Mouse (Mus musculus) limb, embryonic 15.5 days (tissue): ENCODE data around the gene Pilra. TPM values are rescaled to one million over a fixed set of nuclear protein-coding genes. Genes with fewer than 3 reads are reported as not detected.

Experiments
- ATAC-seq: fragments of 200-750 bp; cut with Nextera tagmentation; 2 replicates; pipeline ENCODE4 v1.8.0; 2017; ENCODE audit warnings: low read depth, moderate TSS enrichment; ENCODE audit not compliant: insufficient number of reproducible peaks, low FRiP score, low TSS enrichment
- H3K27ac ChIP-seq: fragments of 300-500 bp; sonication (generic); 2 replicates; pipeline ENCODE4 v1.5.1; 2015; ENCODE audit warnings: moderate library complexity, mild to moderate bottlenecking, inconsistent platforms
- H3K27me3 ChIP-seq: fragments of 300-500 bp; sonication (generic); 2 replicates; pipeline ENCODE4 v1.6.1; 2015; ENCODE audit warnings: inconsistent platforms
- H3K36me3 ChIP-seq: fragments of 300-500 bp; sonication (generic); 2 replicates; pipeline ENCODE4 v1.6.1; 2015; ENCODE audit warnings: inconsistent platforms
- H3K4me1 ChIP-seq: fragments of 300-500 bp; sonication (generic); 2 replicates; pipeline ENCODE4 v1.6.1; 2015; ENCODE audit warnings: inconsistent platforms
- H3K4me2 ChIP-seq: fragments of 300-500 bp; sonication (generic); 2 replicates; pipeline ENCODE4 v1.6.1; 2015; ENCODE audit warnings: mild to moderate bottlenecking, inconsistent platforms
- H3K4me3 ChIP-seq: fragments of 300-500 bp; sonication (generic); 2 replicates; pipeline ENCODE4 v1.5.1; 2015; ENCODE audit warnings: mild to moderate bottlenecking, inconsistent platforms
- H3K9ac ChIP-seq: fragments of 300-500 bp; sonication (generic); 2 replicates; pipeline ENCODE4 v1.6.1; 2015; ENCODE audit warnings: inconsistent platforms
- H3K9me3 ChIP-seq: fragments of 300-500 bp; sonication (generic); 2 replicates; pipeline ENCODE4 v1.6.1; 2016; ENCODE audit warnings: inconsistent platforms
- WGBS: fragments of 180-500 bp; shearing (Covaris S2); methylation state at CpG from one replicate; pipeline ENCODE4 v1.1.7; 2015; 5-methylcytosine and 5-hydroxymethylcytosine counted together
- polyA plus RNA-seq: library from polyadenylated mRNA; unstranded; fragments of >200 nt; fragmentation: Nextera tagmentation; extraction: Ambion mirVana; gene quantifications from 2 replicates; pipeline ENCODE4 v1.2.1, GENCODE M21; 2015

The Pilra gene
- polyA plus RNA-seq, 1 experiment from 2014 or later, result 0.58 TPM

- H3K9ac ChIP-seq, result no peak overlapping the region
- H3K36me3 ChIP-seq, result no peaks in the 10 kb centered on the region
- WGBS, result 67% methylated on average over 4 of the region's 4 CpGs
- H3K27me3 ChIP-seq, result no peaks in the 10 kb centered on the region
- H3K27ac ChIP-seq, result no peak overlapping the region
- no peaks in the 10 kb centered on the region for H3K4me1 ChIP-seq
- no peaks in the 10 kb centered on the region for H3K9me3 ChIP-seq
- H3K4me3 ChIP-seq, result no peak overlapping the region
- no peak overlapping the region for H3K4me2 ChIP-seq
- no peak for ATAC-seq
These were observed 14.0 kb downstream of the Pilra start for GRCm38 (mm10) chr5:137822126-137822525.

GRCm38 (mm10) chr5:137817466-137818222, 18.4 kb downstream of the Pilra start:
- Histone ChIP-seq H3K36me3 (0 out of 2 replicates have a peak, but pooled peaks cover 2% of the 10 kb centered on the region), H3K4me2 (no peak overlapping the region), H3K27ac (no peak overlapping the region), H3K4me3 (no peak overlapping the region), H3K9ac (no peak overlapping the region), H3K4me1 (no peaks in the 10 kb centered on the region), H3K9me3 (no peaks in the 10 kb centered on the region), H3K27me3 (no peaks in the 10 kb centered on the region)
- WGBS, result 61% methylated on average over 4 of the region's 4 CpGs
- no peak for ATAC-seq

- no peak for ATAC-seq
- Histone ChIP-seq H3K4me1 (no peaks in the 10 kb centered on the region), H3K4me3 (no peak overlapping the region), H3K9ac (no peak overlapping the region), H3K9me3 (no peaks in the 10 kb centered on the region), H3K36me3 (no peaks in the 10 kb centered on the region), H3K27me3 (no peaks in the 10 kb centered on the region), H3K27ac (no peak overlapping the region), H3K4me2 (no peak overlapping the region)
- 82% methylated on average over 5 of the region's 5 CpGs for WGBS
These were observed 27.8 kb downstream of the Pilra start for GRCm38 (mm10) chr5:137808316-137808715.

- 62% methylated on average over 1 of the region's 1 CpGs for WGBS
- H3K4me1 ChIP-seq, result no peaks in the 10 kb centered on the region
- ATAC-seq, result no peak
- no peaks in the 10 kb centered on the region for H3K36me3 ChIP-seq
- no peak overlapping the region for H3K27ac ChIP-seq
- no peak overlapping the region for H3K4me3 ChIP-seq
- H3K27me3 ChIP-seq, result no peaks in the 10 kb centered on the region
- no peak overlapping the region for H3K9ac ChIP-seq
- no peaks in the 10 kb centered on the region for H3K9me3 ChIP-seq
- H3K4me2 ChIP-seq, result no peak overlapping the region
These were observed 29.9 kb downstream of the Pilra start for GRCm38 (mm10) chr5:137806158-137806557.

GRCm38 (mm10) chr5:137800917-137801316, 35.2 kb downstream of the Pilra start:
- Histone ChIP-seq H3K27me3 (no peaks in the 10 kb centered on the region), H3K36me3 (no peaks in the 10 kb centered on the region), H3K9ac (no peak overlapping the region), H3K4me2 (no peak overlapping the region), H3K9me3 (no peaks in the 10 kb centered on the region), H3K4me1 (no peaks in the 10 kb centered on the region), H3K27ac (no peak overlapping the region), H3K4me3 (no peak overlapping the region)
- ATAC-seq, result no peak
- 77% methylated on average over 3 of the region's 3 CpGs for WGBS

- Histone ChIP-seq H3K4me3 (no peak overlapping the region), H3K27me3 (no peaks in the 10 kb centered on the region), H3K9me3 (no peaks in the 10 kb centered on the region), H3K27ac (no peak overlapping the region), H3K4me2 (no peak overlapping the region), H3K4me1 (no peaks in the 10 kb centered on the region), H3K9ac (no peak overlapping the region), H3K36me3 (no peaks in the 10 kb centered on the region)
- WGBS, result 75% methylated on average over 3 of the region's 3 CpGs
- ATAC-seq, result no peak
These were observed 39.5 kb downstream of the Pilra start for GRCm38 (mm10) chr5:137796606-137797005.

- Histone ChIP-seq H3K9ac (no peak overlapping the region), H3K36me3 (no peaks in the 10 kb centered on the region), H3K27ac (no peak overlapping the region), H3K4me3 (no peak overlapping the region), H3K4me2 (no peak overlapping the region), H3K9me3 (no peaks in the 10 kb centered on the region), H3K27me3 (no peaks in the 10 kb centered on the region), H3K4me1 (peaks cover 7% of the 10 kb centered on the region)
- ATAC-seq, result no peak
These were observed 44.5 kb downstream of the Pilra start for GRCm38 (mm10) chr5:137791553-137791952.

GRCm38 (mm10) chr5:137788946-137789531, 47.0 kb downstream of the Pilra start:
- Histone ChIP-seq H3K4me1 (peaks cover 21% of the 10 kb centered on the region), H3K36me3 (0 out of 2 replicates have a peak, but pooled peaks cover 7% of the 10 kb centered on the region), H3K9me3 (no peaks in the 10 kb centered on the region), H3K9ac (no peak overlapping the region), H3K27me3 (no peaks in the 10 kb centered on the region), H3K27ac (no peak overlapping the region), H3K4me3 (no peak overlapping the region), H3K4me2 (no peak overlapping the region)
- WGBS, result 90% methylated on average over 2 of the region's 2 CpGs
- no peak for ATAC-seq

GRCm38 (mm10) chr5:137788171-137788570, 47.9 kb downstream of the Pilra start:
- Histone ChIP-seq H3K4me1 (peaks cover 29% of the 10 kb centered on the region), H3K4me3 (peak overlapping the region; percentile 70), H3K27me3 (no peaks in the 10 kb centered on the region), H3K9me3 (no peaks in the 10 kb centered on the region), H3K36me3 (peaks cover 13% of the 10 kb centered on the region; the same call in 1 of the 2 replicates), H3K27ac (no peak overlapping the region), H3K4me2 (peak overlapping the region; percentile 90), H3K9ac (no peak overlapping the region)
- ATAC-seq, result no peak
- WGBS, result 71% methylated on average over 24 of the region's 24 CpGs

- Histone ChIP-seq H3K4me3 (peak within 1 kb of the TSS; percentile 70), H3K9ac (peak within 1 kb of the TSS; percentile 62), H3K27me3 (no peaks in the 10 kb centered on the region), H3K9me3 (no peaks in the 10 kb centered on the region), H3K36me3 (peaks cover 21% of the 10 kb centered on the region), H3K4me2 (peak within 1 kb of the TSS; percentile 90), H3K27ac (peak within 1 kb of the TSS; percentile 100), H3K4me1 (peaks cover 35% of the 10 kb centered on the region)
- under 1% methylated on average over 47 of the region's 48 CpGs for WGBS
- ATAC-seq, result peak; percentile 49
These were observed 48.7 kb downstream of the Pilra start, which contains the start of the genes Mepce and Zcwpw1 for GRCm38 (mm10) chr5:137787151-137787928. Gene Mepce, minus strand, starts transcription at chr5:137787655. Gene Zcwpw1, plus strand, starts transcription at chr5:137787798.

- peak; percentile 94 for ATAC-seq
- under 1% methylated on average over 78 of the region's 79 CpGs for WGBS
These were observed 49.8 kb downstream of the Pilra start for GRCm38 (mm10) chr5:137786109-137786942.

More at GRCm38 (mm10) chr5:137786109-137786942, 49.8 kb downstream of the Pilra start:
- Histone ChIP-seq H3K4me1 (peaks cover 35% of the 10 kb centered on the region), H3K9ac (peak overlapping the region; percentile 80), H3K36me3 (peaks cover 31% of the 10 kb centered on the region), H3K27ac (peak overlapping the region; percentile 100), H3K4me2 (peak overlapping the region; percentile 90), H3K4me3 (peak overlapping the region; percentile 70), H3K9me3 (no peaks in the 10 kb centered on the region), H3K27me3 (no peaks in the 10 kb centered on the region)
